Mouse (Mus musculus): ENCODE data around the gene Olfr385. TPM values are rescaled to one million over a fixed set of nuclear protein-coding genes. Genes with fewer than 3 reads are reported as not detected.
"Not testable (repeated sequence)": the region's sequence is repeated elsewhere in the genome, so short reads cannot be mapped to it uniquely, and the experiment has no call there.

Olfr385 gene
- total RNA-seq (2021) = not detected
- long read RNA-seq, experiment 1 = 0 reads
- long read RNA-seq, experiment 2 = 0 reads

DNA sequence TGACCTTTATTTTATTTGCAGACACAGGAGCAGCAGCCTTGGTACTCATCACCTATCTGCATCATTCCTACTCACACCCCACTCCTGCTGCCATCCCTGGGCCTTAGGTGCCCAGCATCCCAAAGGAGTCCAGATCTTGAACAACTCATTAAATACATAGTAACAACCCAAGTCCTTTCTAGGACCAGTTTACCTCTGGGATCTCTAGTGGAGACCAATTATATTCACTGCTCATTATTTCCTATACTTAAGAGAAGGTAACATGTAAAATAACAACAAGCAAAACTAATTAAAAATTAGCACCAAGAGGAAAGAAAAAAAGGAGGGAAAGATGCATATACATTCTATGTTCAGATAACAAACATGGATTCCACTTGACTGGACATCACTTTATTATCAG is at the start of gene Olfr385:
TSS of gene Olfr385 (minus strand) at position 101 of the 400 bp plus-strand sequence.
- no peak for DNase-seq (ENCODE audit: low spot score in 2 of 2)

DNA sequence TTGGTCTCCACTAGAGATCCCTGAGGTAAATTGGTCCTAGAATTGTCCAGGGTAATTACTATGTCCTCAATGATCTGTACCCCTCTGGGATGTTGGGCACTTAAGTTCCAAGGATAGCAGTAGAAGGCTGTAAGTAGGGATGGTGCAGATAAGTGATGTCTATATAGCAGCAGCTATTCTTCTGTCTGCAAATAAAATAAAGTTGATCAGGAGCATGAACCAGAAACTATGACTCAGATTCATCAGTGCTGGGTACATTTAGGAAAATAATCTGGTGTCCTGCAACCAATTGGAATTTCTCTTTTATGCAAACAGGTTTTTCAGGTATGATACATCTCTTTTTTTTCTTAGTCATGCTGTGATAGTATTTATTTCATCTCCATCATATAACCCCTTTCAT is 5.5 kb upstream of the Olfr385 start, which contains the start of gene Olfr384:
TSS of gene Olfr384 (plus strand) at position 301 of the 400 bp plus-strand sequence.
- no peak for DNase-seq (ENCODE audit: low spot score in 2 of 2)

DNA sequence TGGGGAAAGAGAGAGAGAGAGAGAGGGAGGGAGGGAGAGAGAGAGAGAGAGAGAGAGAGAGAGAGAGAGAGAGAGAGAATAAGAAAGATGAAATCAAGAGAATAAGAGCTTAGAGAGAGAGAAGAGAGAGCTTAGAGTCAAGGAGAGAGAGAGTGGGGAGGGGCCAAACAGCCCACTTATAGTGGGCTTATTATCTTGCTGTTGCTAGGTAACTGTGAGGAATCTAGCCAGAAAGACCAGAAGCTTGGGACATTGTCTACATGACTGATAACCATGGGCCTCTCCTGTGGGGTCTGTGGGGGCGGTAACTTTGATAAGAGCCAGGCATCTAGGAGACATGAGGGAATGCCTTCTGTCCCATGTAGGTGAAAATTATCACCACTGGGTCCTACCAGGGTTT is 9.6 kb downstream of the Olfr385 start:
- not testable (repeated sequence) for DNase-seq (ENCODE audit: low spot score in 2 of 2)

- DNase-seq (ENCODE audit: low spot score in 2 of 2) = no peak
Observed at GRCm38 (mm10) chr11:73579871-73580270, 12.9 kb downstream of the Olfr385 start.

Other genes starting within 250 kb of the Olfr385 start
- gene Olfr20, start 242.2 kb downstream of the Olfr385 start, total RNA-seq (2021) = not detected
- not detected for gene Olfr376, start 221.8 kb downstream of the Olfr385 start, total RNA-seq (2021)
- gene Olfr1, start 193.4 kb downstream of the Olfr385 start, total RNA-seq (2021) = not detected
- not detected for gene Olfr378, start 164.5 kb downstream of the Olfr385 start, total RNA-seq (2021)
- not detected for gene Olfr380, start 135.5 kb downstream of the Olfr385 start, total RNA-seq (2021)
- not detected for gene Olfr381, start 101.4 kb downstream of the Olfr385 start, total RNA-seq (2021)
- not detected for gene Olfr382, start 75.8 kb downstream of the Olfr385 start, total RNA-seq (2021)
- not detected for gene Olfr384, start 5.6 kb upstream of the Olfr385 start, total RNA-seq (2021)
- gene Zfp735, start 95.8 kb upstream of the Olfr385 start, total RNA-seq (2021) = not detected
- not detected for gene Olfr389, start 187.7 kb upstream of the Olfr385 start, total RNA-seq (2021)
- gene Olfr390, start 190.0 kb upstream of the Olfr385 start, total RNA-seq (2021) = not detected
- not detected for gene Olfr391-ps, start 210.0 kb upstream of the Olfr385 start, total RNA-seq (2021)
- gene Olfr392, start 224.0 kb upstream of the Olfr385 start, total RNA-seq (2021) = not detected